Mouse (Mus musculus) embryonic facial prominence, embryonic 13.5 days (tissue): ENCODE data around the gene Mcur1. TPM values are rescaled to one million over a fixed set of nuclear protein-coding genes. Genes with fewer than 3 reads are reported as not detected.
A peak's percentile ranks its signal among the peaks of the same experiment; 100 is the strongest.

ENCODE experiments used
- ATAC-seq: fragments of 200-750 bp; cut with Nextera tagmentation; 2 replicates; pipeline ENCODE4 v1.8.0; 2017; ENCODE audit warnings: low read depth; ENCODE audit not compliant: insufficient number of reproducible peaks, insufficient read depth, low FRiP score, low TSS enrichment
- H3K27ac ChIP-seq: fragments of 300-500 bp; sonication (generic); 2 replicates; pipeline ENCODE4 v1.5.1; 2015; ENCODE audit warnings: moderate library complexity, mild to moderate bottlenecking, inconsistent platforms
- H3K27me3 ChIP-seq: fragments of 300-500 bp; sonication (generic); 2 replicates; pipeline ENCODE4 v1.6.1; 2015; ENCODE audit warnings: mild to moderate bottlenecking, inconsistent platforms
- H3K36me3 ChIP-seq: fragments of 300-500 bp; sonication (generic); 2 replicates; pipeline ENCODE4 v1.6.1; 2015; ENCODE audit warnings: mild to moderate bottlenecking, inconsistent platforms
- H3K4me1 ChIP-seq: fragments of 300-500 bp; sonication (generic); 2 replicates; pipeline ENCODE4 v1.6.1; 2015; ENCODE audit warnings: inconsistent platforms
- H3K4me2 ChIP-seq: fragments of 300-500 bp; sonication (generic); 2 replicates; pipeline ENCODE4 v1.6.1; 2015; ENCODE audit warnings: moderate library complexity, mild to moderate bottlenecking, inconsistent platforms
- H3K4me3 ChIP-seq: fragments of 300-500 bp; sonication (generic); 2 replicates; pipeline ENCODE4 v1.5.1; 2015; ENCODE audit warnings: mild to moderate bottlenecking, inconsistent platforms
- H3K9ac ChIP-seq: fragments of 300-500 bp; sonication (generic); 2 replicates; pipeline ENCODE4 v1.6.1; 2015; ENCODE audit warnings: mild to moderate bottlenecking, inconsistent platforms
- H3K9me3 ChIP-seq: fragments of 300-500 bp; sonication (generic); 2 replicates; pipeline ENCODE4 v1.6.1; 2016; ENCODE audit warnings: inconsistent platforms
- WGBS: fragments of 180-500 bp; shearing (Covaris S2); methylation state at CpG from one replicate; pipeline ENCODE4 v1.1.7; 2015; ENCODE audit warnings: mixed read lengths; 5-methylcytosine and 5-hydroxymethylcytosine counted together
- polyA plus RNA-seq: library from polyadenylated mRNA; unstranded; fragments of >200 nt; fragmentation: Nextera tagmentation; extraction: Ambion mirVana; gene quantifications from 2 replicates; pipeline ENCODE4 v1.2.1, GENCODE M21; 2015

Gene Mcur1
- polyA plus RNA-seq, 1 experiment from 2014 or later, result 13.8 TPM

DNA sequence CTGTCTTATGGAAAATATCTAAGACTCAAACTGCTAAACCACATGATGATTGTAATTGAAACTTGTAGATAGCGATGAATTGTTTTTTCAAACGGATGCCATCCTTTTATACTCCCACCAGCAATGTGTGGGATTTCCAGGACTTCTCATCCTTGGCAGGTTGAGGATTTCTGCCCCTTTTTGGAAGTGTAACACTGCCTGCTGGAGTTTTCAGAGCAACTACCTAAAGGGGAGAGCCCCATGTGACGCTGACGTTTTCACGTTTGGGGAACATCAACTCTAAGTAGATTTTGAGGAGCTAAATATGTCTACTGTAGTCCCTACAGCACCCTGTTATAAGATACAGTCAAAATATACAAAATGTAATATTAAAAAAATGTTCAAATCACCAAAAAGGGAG is 2.7 kb upstream of the Mcur1 start:
- WGBS, result 79% methylated on average over 5 of the region's 5 CpGs

DNA sequence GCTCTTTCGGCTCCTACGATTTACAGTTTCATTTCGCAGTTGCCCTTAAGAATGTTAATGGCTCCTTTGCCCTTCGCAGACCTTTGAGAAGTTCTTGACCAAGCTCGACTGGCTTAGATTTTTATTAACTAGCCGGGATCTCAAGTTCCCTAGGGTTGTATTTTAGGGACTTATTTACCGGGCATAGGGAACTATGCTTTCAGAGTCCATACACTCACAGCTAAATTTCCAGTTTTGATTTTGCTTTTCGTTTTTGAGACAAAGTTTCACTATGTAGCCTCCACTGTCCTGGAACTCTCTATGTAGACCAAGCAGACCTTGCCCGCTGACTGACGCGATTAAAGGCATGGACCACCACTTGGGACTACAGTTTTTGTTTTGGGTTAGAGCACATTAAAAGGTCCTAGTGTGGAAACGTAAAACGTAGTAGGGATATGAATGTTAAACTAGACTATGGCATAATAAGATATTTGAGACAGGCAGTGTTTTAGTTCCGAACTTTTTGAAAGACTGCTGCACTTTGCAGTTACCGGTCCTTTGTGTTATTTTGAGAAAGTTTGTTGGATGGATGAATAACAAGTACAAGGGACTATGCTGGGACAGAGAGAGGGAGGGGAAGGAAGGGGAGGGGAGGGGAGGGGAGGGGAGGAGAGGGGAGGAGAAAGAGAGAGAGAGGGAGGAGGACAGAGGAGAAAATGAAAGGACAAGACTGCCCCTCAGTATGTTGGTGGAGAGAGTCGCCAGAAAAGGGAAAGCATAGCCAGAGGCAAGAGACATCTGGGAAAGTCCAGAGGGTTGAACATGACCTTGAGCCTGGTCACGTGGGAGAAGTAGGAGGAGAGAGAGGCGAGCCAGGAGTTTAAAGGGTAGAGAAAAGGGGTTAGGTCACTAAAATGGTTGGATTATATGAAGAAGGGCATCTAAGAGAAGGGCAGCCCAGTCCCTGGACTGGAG is 744 bp upstream of the Mcur1 start:
- no peaks in the 10 kb centered on the region for H3K36me3 ChIP-seq
- peaks cover 23% of the 10 kb centered on the region for H3K4me1 ChIP-seq
- 8% methylated on average over 18 of the region's 18 CpGs for WGBS
- no peaks in the 10 kb centered on the region for H3K9me3 ChIP-seq
- H3K4me2 ChIP-seq, result peak overlapping the region; percentile 89
- peak overlapping the region; percentile 90 for H3K9ac ChIP-seq
- no peak for ATAC-seq
- peak overlapping the region; percentile 86 for H3K4me3 ChIP-seq
- H3K27ac ChIP-seq, result peak overlapping the region; percentile 90
- no peaks in the 10 kb centered on the region for H3K27me3 ChIP-seq

More for the DNA sequence above, 2.7 kb upstream of the Mcur1 start:
- Histone ChIP-seq H3K27me3 (no peaks in the 10 kb centered on the region), H3K4me3 (no peak overlapping the region), H3K27ac (no peak overlapping the region), H3K9ac (no peak overlapping the region), H3K9me3 (no peaks in the 10 kb centered on the region), H3K36me3 (no peaks in the 10 kb centered on the region), H3K4me2 (no peak overlapping the region), H3K4me1 (peaks cover 19% of the 10 kb centered on the region)
- no peak for ATAC-seq

DNA sequence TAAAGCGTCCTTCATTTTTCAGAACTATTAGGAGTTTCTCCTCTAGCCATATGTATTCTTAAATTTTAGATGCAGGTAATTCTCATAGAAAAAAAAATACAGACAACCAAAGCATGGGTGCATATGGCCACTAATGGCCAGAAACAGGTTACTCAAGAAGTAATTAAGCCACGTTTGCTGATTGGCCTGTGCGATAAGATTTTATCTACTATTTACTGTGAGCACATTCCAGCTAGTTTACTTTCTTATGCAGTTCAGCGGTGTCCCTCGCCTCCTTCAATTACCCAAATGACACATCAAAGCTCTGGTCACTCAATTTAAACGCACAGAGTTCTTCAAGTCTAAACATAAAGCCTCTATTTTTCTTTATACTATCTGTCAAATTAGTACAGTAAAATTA is 1.0 kb downstream of the Mcur1 start:
- Histone ChIP-seq H3K27ac (no peak overlapping the region), H3K27me3 (no peaks in the 10 kb centered on the region), H3K4me1 (peaks cover 23% of the 10 kb centered on the region), H3K4me3 (peak overlapping the region; percentile 86), H3K36me3 (peaks cover 10% of the 10 kb centered on the region), H3K4me2 (peak overlapping the region; percentile 89), H3K9me3 (no peaks in the 10 kb centered on the region), H3K9ac (no peak overlapping the region)
- 31% methylated on average over 6 of the region's 6 CpGs for WGBS
- no peak for ATAC-seq

DNA sequence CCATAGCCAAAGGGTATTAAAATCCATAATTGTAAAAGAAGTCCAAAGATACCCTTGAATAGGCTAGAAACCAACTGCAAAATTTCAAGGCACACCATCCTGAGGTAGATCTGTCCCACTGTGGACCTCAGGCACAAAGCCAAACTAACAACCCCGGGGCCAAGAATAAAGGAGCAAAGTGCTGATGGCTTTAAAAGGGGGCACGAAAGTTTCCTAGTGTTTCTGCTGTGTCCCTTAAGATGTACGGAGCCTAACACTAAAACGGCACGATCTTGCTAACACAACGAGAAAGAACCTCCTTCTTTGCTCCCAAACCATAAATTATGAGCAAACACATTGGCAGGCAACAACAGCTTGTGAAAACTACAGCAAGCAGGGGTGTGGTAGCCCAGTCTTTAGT is 1.6 kb downstream of the Mcur1 start:
- no peak for ATAC-seq
- Histone ChIP-seq H3K4me1 (peaks cover 23% of the 10 kb centered on the region), H3K4me2 (peak overlapping the region; percentile 89), H3K27ac (no peak overlapping the region), H3K9me3 (no peaks in the 10 kb centered on the region), H3K27me3 (no peaks in the 10 kb centered on the region), H3K9ac (no peak overlapping the region), H3K36me3 (peaks cover 16% of the 10 kb centered on the region), H3K4me3 (peak overlapping the region; percentile 86; the same call in 1 of the 2 replicates)
- WGBS, result 85% methylated on average over 6 of the region's 6 CpGs

DNA sequence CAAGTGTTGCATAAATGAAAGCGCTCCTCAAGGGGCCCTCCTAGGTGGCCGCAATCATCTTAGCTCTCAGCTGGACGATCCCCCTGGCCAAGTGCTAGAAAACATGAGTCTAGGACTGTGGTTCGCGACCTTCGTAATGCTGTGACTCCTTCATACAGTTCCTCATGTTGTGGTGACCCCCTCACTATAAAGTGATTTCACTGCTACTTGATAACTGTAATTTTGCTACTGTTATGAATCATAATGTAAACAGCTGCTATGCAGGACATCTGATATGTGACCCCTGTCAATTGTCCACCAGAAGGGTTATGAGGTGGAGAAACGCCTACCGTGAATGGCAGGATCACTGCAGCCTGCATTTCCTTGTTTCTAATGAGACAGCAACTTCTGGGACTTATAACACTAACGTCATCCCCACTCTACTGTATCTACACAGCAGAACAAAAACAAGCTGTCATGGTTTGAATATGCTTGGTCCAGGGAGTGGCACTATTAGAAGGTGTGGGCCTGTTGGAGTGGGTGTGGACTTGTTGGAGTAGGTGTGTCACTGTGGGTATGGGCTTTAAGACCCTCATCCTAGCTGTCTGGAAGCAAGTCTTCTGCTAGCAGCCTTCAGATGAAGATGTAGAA is 3.0 kb downstream of the Mcur1 start:
- H3K9ac ChIP-seq, result no peak overlapping the region
- no peaks in the 10 kb centered on the region for H3K27me3 ChIP-seq
- 84% methylated on average over 9 of the region's 9 CpGs for WGBS
- peaks cover 23% of the 10 kb centered on the region for H3K4me1 ChIP-seq
- no peak overlapping the region for H3K4me3 ChIP-seq
- H3K36me3 ChIP-seq, result peaks cover 29% of the 10 kb centered on the region
- H3K4me2 ChIP-seq, result no peak overlapping the region
- H3K27ac ChIP-seq, result no peak overlapping the region
- no peaks in the 10 kb centered on the region for H3K9me3 ChIP-seq
- ATAC-seq, result no peak

DNA sequence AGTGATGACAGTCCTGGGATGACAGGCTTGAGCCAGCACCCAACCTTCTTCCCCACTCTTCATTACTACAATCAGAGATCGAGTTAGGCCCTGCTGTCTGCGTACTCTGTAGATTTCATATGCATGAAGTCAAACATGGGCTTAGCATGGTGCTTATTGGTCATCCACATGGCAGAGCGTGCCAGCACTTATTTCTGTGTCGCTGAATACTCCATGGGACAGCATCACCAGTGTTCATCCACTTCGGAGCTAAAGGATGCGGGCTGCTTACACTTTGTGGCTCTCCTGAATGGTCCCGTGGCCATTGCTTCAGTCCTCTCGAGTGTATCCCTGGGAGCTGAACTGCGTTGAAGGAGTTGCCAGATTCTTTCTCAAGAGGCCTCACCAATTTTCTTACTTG is 4.7 kb downstream of the Mcur1 start:
- Histone ChIP-seq H3K27me3 (no peaks in the 10 kb centered on the region), H3K4me2 (no peak overlapping the region), H3K9me3 (no peaks in the 10 kb centered on the region), H3K36me3 (peaks cover 46% of the 10 kb centered on the region), H3K4me3 (no peak overlapping the region), H3K9ac (no peak overlapping the region), H3K27ac (no peak overlapping the region), H3K4me1 (peaks cover 18% of the 10 kb centered on the region)
- 91% methylated on average over 9 of the region's 9 CpGs for WGBS
- no peak for ATAC-seq

DNA sequence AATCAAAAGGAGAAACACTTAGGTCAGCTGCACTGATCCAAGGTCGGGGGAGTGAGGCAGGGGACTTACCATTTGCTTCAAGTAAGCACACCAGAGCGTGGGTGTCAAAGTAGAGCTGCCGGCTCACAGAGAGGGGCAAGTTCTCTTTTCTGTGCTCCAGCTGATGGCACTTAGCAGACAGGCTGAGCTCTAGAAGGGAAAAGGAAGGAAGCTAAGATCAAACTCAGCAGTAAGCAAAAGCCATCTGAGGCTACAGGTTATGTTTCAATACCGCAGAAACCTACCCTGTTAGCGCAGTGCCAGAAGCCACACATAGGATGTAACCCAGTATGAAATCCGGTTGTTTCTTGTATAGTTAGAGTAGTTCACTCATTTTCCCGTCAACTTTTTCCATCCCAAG is 5.2 kb downstream of the Mcur1 start:
- ATAC-seq, result no peak
- H3K27ac ChIP-seq, result no peak overlapping the region
- no peak overlapping the region for H3K4me2 ChIP-seq
- peaks cover 18% of the 10 kb centered on the region for H3K4me1 ChIP-seq
- no peak overlapping the region for H3K9ac ChIP-seq
- 86% methylated on average over 7 of the region's 7 CpGs for WGBS
- H3K36me3 ChIP-seq, result peaks cover 51% of the 10 kb centered on the region
- H3K4me3 ChIP-seq, result no peak overlapping the region
- H3K27me3 ChIP-seq, result no peaks in the 10 kb centered on the region
- no peaks in the 10 kb centered on the region for H3K9me3 ChIP-seq

DNA sequence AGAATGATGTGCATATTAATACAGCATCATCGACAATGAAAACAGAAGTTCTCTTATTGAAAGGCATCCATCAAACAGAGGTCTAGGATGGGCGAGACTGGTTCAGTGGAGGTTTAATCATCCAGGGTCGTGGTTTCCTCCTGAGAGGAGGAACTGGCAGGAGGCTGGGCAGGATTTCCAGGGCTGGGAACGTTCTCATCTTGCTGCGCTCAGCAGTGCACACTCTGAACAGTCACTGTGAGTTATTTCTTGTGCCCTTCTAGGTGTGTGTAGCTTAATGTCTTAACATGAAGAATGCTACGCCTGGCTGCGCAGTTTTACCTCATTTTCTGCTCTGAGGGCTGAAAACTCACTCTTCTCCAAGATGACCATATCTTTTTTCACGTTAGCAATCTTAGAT is 9.3 kb downstream of the Mcur1 start:
- no peak for ATAC-seq
- Histone ChIP-seq H3K9ac (no peak overlapping the region), H3K36me3 (peaks cover 73% of the 10 kb centered on the region), H3K4me3 (no peak overlapping the region), H3K27me3 (no peaks in the 10 kb centered on the region), H3K27ac (no peak overlapping the region), H3K4me2 (no peak overlapping the region), H3K4me1 (no peaks in the 10 kb centered on the region), H3K9me3 (no peaks in the 10 kb centered on the region)
- whole genome bisulfite sequencing, result 90% methylated on average over 8 of the region's 8 CpGs

DNA sequence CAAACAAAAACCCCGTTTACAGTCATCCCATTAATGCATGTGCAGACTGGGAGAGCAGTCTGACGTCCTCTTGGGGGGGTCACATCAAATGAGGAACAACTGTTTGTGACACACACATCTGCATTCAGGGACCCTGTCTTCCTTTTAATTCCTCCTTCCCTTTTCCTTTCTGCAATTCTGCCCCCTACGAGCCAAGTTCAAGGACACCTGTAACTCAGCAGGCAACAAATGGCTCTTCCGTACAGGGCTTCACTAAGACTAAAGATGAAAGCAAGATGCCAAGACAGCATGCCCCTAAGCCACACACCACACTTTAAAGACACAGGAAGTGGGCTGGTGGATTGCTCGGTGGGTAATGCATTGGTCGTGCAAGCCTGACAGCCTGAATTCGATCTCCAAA is 10.1 kb downstream of the Mcur1 start:
- no peak overlapping the region for H3K4me2 ChIP-seq
- H3K27me3 ChIP-seq, result no peaks in the 10 kb centered on the region
- H3K9ac ChIP-seq, result no peak overlapping the region
- H3K4me3 ChIP-seq, result no peak overlapping the region
- no peaks in the 10 kb centered on the region for H3K4me1 ChIP-seq
- ATAC-seq, result no peak
- 82% methylated on average over 7 of the region's 7 CpGs for WGBS
- no peaks in the 10 kb centered on the region for H3K9me3 ChIP-seq
- H3K36me3 ChIP-seq, result peaks cover 79% of the 10 kb centered on the region
- no peak overlapping the region for H3K27ac ChIP-seq

DNA sequence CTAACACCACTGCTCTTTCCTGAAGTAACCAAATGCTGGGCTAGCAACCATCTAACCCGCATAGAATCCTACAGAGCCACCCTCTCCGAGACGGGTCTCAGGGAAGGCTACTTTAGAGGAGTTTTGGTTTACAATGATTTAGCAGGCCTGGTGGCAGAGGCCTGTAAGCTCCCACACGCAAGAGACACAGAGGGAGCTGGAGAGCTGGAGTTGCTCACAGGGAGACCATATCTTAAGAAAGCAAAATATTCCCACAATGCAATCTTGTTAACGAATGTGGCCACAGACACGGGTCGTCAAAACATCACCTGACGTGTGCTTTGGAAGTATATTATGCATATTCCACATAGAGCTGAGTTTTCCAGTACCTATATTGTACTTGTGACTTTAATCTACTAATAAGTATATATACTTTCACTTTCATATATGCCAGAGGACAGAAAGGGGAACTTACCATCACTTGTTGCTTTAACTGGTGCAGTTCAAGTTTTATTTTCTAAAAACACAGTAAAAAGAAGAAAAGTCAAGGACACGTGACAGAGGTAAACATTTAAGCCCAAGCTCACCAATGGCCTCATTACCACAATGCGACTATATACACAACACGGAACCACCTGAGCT is 10.8 kb downstream of the Mcur1 start:
- 90% methylated on average over 11 of the region's 11 CpGs for WGBS
- Histone ChIP-seq H3K9ac (no peak overlapping the region), H3K36me3 (peaks cover 78% of the 10 kb centered on the region), H3K27me3 (no peaks in the 10 kb centered on the region), H3K4me1 (no peaks in the 10 kb centered on the region), H3K27ac (no peak overlapping the region), H3K4me2 (no peak overlapping the region), H3K4me3 (no peak overlapping the region), H3K9me3 (no peaks in the 10 kb centered on the region)
- no peak for ATAC-seq

DNA sequence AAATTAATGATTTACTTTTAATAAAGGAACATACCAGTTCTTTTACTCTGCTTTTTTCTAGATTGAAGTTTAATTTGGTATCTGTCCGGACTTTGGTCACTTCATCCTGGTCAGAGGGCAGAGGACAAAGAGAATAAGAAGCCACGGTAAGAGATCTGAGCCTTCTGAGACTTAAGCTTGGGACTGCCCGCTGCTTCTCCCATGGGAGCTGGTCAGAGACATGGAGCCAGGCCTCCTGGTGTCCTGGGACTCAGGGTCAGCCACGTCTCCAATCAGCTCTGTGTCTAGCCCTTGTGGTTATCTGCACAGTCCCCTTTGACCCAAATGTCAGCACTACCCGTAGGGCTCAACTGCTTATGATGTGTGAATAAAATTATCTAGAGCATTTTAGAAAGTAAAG is 11.4 kb downstream of the Mcur1 start:
- Histone ChIP-seq H3K27ac (no peak overlapping the region), H3K36me3 (peaks cover 78% of the 10 kb centered on the region), H3K4me3 (no peak overlapping the region), H3K27me3 (no peaks in the 10 kb centered on the region), H3K4me1 (no peaks in the 10 kb centered on the region), H3K4me2 (no peak overlapping the region), H3K9me3 (no peaks in the 10 kb centered on the region), H3K9ac (no peak overlapping the region)
- 74% methylated on average over 5 of the region's 5 CpGs for WGBS
- no peak for ATAC-seq
